Mouse (Mus musculus): Measurements from ENCODE around the gene Sf3b2. TPM values are rescaled to one million over a fixed set of nuclear protein-coding genes. Genes with fewer than 3 reads are reported as not detected.

Sf3b2 gene
- polyA plus RNA-seq, 1 experiment from 2014 or later = 406 TPM

Other genes with a start within 250 kb of the Sf3b2 start
- gene Rin1, start 245.0 kb downstream of the Sf3b2 start, polyA plus RNA-seq (2016; fragmentation: Nextera tagmentation; extraction: Ambion mirVana) = 1.8 and 2.4 TPM in 2 replicates
- 54.4 and 64.3 TPM in 2 replicates for gene Cd248, start 227.4 kb downstream of the Sf3b2 start, polyA plus RNA-seq (2016; fragmentation: Nextera tagmentation; extraction: Ambion mirVana)
- gene Tmem151a, start 209.9 kb downstream of the Sf3b2 start, polyA plus RNA-seq (2016; fragmentation: Nextera tagmentation; extraction: Ambion mirVana) = 2.9 and 3.7 TPM in 2 replicates
- gene Yif1a, start 206.9 kb downstream of the Sf3b2 start, polyA plus RNA-seq (2016; fragmentation: Nextera tagmentation; extraction: Ambion mirVana) = 67.3 and 73.4 TPM in 2 replicates
- gene Cnih2, start 196.9 kb downstream of the Sf3b2 start, polyA plus RNA-seq (2016; fragmentation: Nextera tagmentation; extraction: Ambion mirVana) = 69.7 and 74.9 TPM in 2 replicates
- gene Rab1b, start 188.4 kb downstream of the Sf3b2 start, polyA plus RNA-seq (2016; fragmentation: Nextera tagmentation; extraction: Ambion mirVana) = 247 and 248 TPM in 2 replicates
- 30.6 and 35.3 TPM in 2 replicates for gene Klc2, start 176.9 kb downstream of the Sf3b2 start, polyA plus RNA-seq (2016; fragmentation: Nextera tagmentation; extraction: Ambion mirVana)
- 31.3 and 32.2 TPM in 2 replicates for gene Pacs1, start 22.3 kb downstream of the Sf3b2 start, polyA plus RNA-seq (2016; fragmentation: Nextera tagmentation; extraction: Ambion mirVana)
- 8.1 and 8.5 TPM in 2 replicates for gene Gal3st3, start 2.9 kb upstream of the Sf3b2 start, polyA plus RNA-seq (2016; fragmentation: Nextera tagmentation; extraction: Ambion mirVana)
- gene Catsper1, start 40.3 kb upstream of the Sf3b2 start, polyA plus RNA-seq (2016; fragmentation: Nextera tagmentation; extraction: Ambion mirVana) = not detected in 2 replicates
- 0.52 and 1.3 TPM in 2 replicates for gene Cst6, start 54.1 kb upstream of the Sf3b2 start, polyA plus RNA-seq (2016; fragmentation: Nextera tagmentation; extraction: Ambion mirVana)
- gene Eif1ad, start 71.3 kb upstream of the Sf3b2 start, polyA plus RNA-seq (2016; fragmentation: Nextera tagmentation; extraction: Ambion mirVana) = 63.5 and 66.8 TPM in 2 replicates
- 384 and 411 TPM in 2 replicates for gene Banf1, start 71.7 kb upstream of the Sf3b2 start, polyA plus RNA-seq (2016; fragmentation: Nextera tagmentation; extraction: Ambion mirVana)
- gene Sart1, start 93.2 kb upstream of the Sf3b2 start, polyA plus RNA-seq (2016; fragmentation: Nextera tagmentation; extraction: Ambion mirVana) = 98.9 and 107 TPM in 2 replicates
- 0.45 and 0.55 TPM in 2 replicates for gene Tsga10ip, start 107.1 kb upstream of the Sf3b2 start, polyA plus RNA-seq (2016; fragmentation: Nextera tagmentation; extraction: Ambion mirVana)
- 303 and 323 TPM in 2 replicates for gene Drap1, start 129.5 kb upstream of the Sf3b2 start, polyA plus RNA-seq (2016; fragmentation: Nextera tagmentation; extraction: Ambion mirVana)
- 67.2 and 67.9 TPM in 2 replicates for gene AI837181, start 129.7 kb upstream of the Sf3b2 start, polyA plus RNA-seq (2016; fragmentation: Nextera tagmentation; extraction: Ambion mirVana)
- gene Fosl1, start 152.1 kb upstream of the Sf3b2 start, polyA plus RNA-seq (2016; fragmentation: Nextera tagmentation; extraction: Ambion mirVana) = not detected in 2 replicates
- gene Ccdc85b, start 162.4 kb upstream of the Sf3b2 start, polyA plus RNA-seq (2016; fragmentation: Nextera tagmentation; extraction: Ambion mirVana) = 10.8 and 11.0 TPM in 2 replicates
- 146 and 150 TPM in 2 replicates for gene Fibp, start 165.2 kb upstream of the Sf3b2 start, polyA plus RNA-seq (2016; fragmentation: Nextera tagmentation; extraction: Ambion mirVana)
- gene Ctsw, start 173.1 kb upstream of the Sf3b2 start, polyA plus RNA-seq (2016; fragmentation: Nextera tagmentation; extraction: Ambion mirVana) = 1.9 and 2.1 TPM in 2 replicates
- 145 TPM in 2 replicates for gene Efemp2, start 178.5 kb upstream of the Sf3b2 start, polyA plus RNA-seq (2016; fragmentation: Nextera tagmentation; extraction: Ambion mirVana)
- gene Mus81, start 192.9 kb upstream of the Sf3b2 start, polyA plus RNA-seq (2016; fragmentation: Nextera tagmentation; extraction: Ambion mirVana) = 44.1 and 46.6 TPM in 2 replicates
- gene Cfl1, start 195.0 kb upstream of the Sf3b2 start, polyA plus RNA-seq (2016; fragmentation: Nextera tagmentation; extraction: Ambion mirVana) = 2,582 and 2,586 TPM in 2 replicates
- gene 1700020D05Rik, start 208.3 kb upstream of the Sf3b2 start, polyA plus RNA-seq (2016; fragmentation: Nextera tagmentation; extraction: Ambion mirVana) = 0.15 TPM in 1 of 2 replicates, not detected in the other
- gene Snx32, start 215.1 kb upstream of the Sf3b2 start, polyA plus RNA-seq (2016; fragmentation: Nextera tagmentation; extraction: Ambion mirVana) = 11.9 and 15.2 TPM in 2 replicates